Mouse (Mus musculus): Measurements from ENCODE around the gene Map4k1. TPM values are rescaled to one million over a fixed set of nuclear protein-coding genes. Genes with fewer than 3 reads are reported as not detected.

The Map4k1 gene
- polyA plus RNA-seq, 1 experiment from 2014 or later = 6.4 TPM

- ATAC-seq (replicated peaks; ENCODE audit: insufficient number of reproducible peaks, low FRiP score, low TSS enrichment, low read depth) (no peak), DNase-seq (ENCODE audit: low spot score) (no peak)
- no peak overlapping the region for H3K9ac ChIP-seq (replicated peaks; ENCODE audit: low read length)
- H3K27ac ChIP-seq (replicated peaks; ENCODE audit: low read depth, low read length) = no peak overlapping the region
- H3K9me3 ChIP-seq (replicated peaks; ENCODE audit: control insufficient read depth, low read length) = no peaks in the 10 kb centered on the region
- no peaks in the 10 kb centered on the region for H3K36me3 ChIP-seq (replicated peaks; ENCODE audit: control insufficient read depth, insufficient read depth, low read depth, low read length)
- no peaks in the 10 kb centered on the region for H3K27me3 ChIP-seq (ENCODE audit: control insufficient read depth, insufficient read depth, low read length)
- H3K4me2 ChIP-seq (ENCODE audit: low read depth, low read length) = no peak overlapping the region
- H3K4me1 ChIP-seq (ENCODE audit: control insufficient read depth, insufficient read depth, low read length) = no peaks in the 10 kb centered on the region
- WGBS = 95% methylated on average over 10 of the region's 10 CpGs
- no peak overlapping the region for H3K4me3 ChIP-seq (ENCODE audit: low read depth, low read length)
Observed at GRCm38 (mm10) chr7:29008171-29008570, 26.3 kb downstream of the Map4k1 start.

DNA sequence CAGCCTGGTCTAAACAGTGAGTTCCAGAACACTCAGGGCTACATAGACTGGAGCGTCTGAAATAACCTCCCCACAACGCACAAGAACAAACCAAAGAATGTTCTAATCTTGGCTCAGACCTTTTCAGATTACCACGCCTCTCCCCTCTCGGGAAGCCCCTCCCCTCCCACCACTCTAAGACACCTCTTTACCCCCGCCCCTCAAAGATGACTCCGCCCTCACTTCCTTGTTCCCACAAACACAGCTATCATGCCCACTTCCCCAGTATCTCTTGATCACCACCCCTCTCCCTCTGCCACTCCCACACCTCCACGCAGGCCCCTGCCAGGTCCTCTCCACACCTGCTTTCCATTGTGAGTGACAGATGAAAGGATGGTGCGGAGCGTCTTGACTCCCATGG lies 26.9 kb downstream of the Map4k1 start:
- 77% methylated on average over 9 of the region's 9 CpGs for WGBS
- Histone ChIP-seq H3K4me1 (ENCODE audit: control insufficient read depth, insufficient read depth, low read length) (no peaks in the 10 kb centered on the region), H3K36me3 (replicated peaks; ENCODE audit: control insufficient read depth, insufficient read depth, low read depth, low read length) (no peaks in the 10 kb centered on the region), H3K9ac (replicated peaks; ENCODE audit: low read length) (no peak overlapping the region), H3K4me3 (ENCODE audit: low read depth, low read length) (no peak overlapping the region), H3K27ac (replicated peaks; ENCODE audit: low read depth, low read length) (no peak overlapping the region), H3K27me3 (ENCODE audit: control insufficient read depth, insufficient read depth, low read length) (no peaks in the 10 kb centered on the region), H3K9me3 (replicated peaks; ENCODE audit: control insufficient read depth, low read length) (no peaks in the 10 kb centered on the region), H3K4me2 (ENCODE audit: low read depth, low read length) (no peak overlapping the region)
- ATAC-seq (replicated peaks; ENCODE audit: insufficient number of reproducible peaks, low FRiP score, low TSS enrichment, low read depth) (no peak), DNase-seq (ENCODE audit: low spot score) (no peak)

DNA sequence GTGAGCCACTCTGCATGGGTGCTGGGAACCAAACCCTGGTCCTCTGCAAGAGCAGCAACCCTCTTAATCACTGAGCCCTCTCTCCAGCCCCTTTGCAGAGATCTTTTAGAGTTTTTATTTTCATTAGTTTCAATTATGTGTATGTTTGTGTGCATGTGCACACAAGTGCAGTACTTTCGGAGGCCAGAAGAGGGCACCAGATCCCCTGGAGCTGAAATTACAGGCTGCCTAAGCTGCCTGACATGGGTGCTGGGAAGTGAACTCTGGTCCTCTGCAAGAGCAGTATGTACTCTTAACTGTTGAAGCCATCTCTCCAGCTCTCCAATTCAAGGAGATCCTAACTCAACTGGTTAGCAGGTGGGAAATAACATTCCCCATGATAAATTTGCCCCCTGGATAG lies 33.1 kb downstream of the Map4k1 start:
- Histone ChIP-seq H3K4me1 (ENCODE audit: control insufficient read depth, insufficient read depth, low read length) (peaks cover 5% of the 10 kb centered on the region), H3K4me2 (ENCODE audit: low read depth, low read length) (no peak overlapping the region), H3K27ac (replicated peaks; ENCODE audit: low read depth, low read length) (no peak overlapping the region), H3K27me3 (ENCODE audit: control insufficient read depth, insufficient read depth, low read length) (peaks cover 17% of the 10 kb centered on the region), H3K9ac (replicated peaks; ENCODE audit: low read length) (no peak overlapping the region), H3K36me3 (replicated peaks; ENCODE audit: control insufficient read depth, insufficient read depth, low read depth, low read length) (no peaks in the 10 kb centered on the region), H3K4me3 (ENCODE audit: low read depth, low read length) (no peak overlapping the region), H3K9me3 (replicated peaks; ENCODE audit: control insufficient read depth, low read length) (no peaks in the 10 kb centered on the region; the same call in 1 of the 2 replicates)
- DNase-seq (ENCODE audit: low spot score) (no peak), ATAC-seq (replicated peaks; ENCODE audit: insufficient number of reproducible peaks, low FRiP score, low TSS enrichment, low read depth) (no peak)
- WGBS = 89% methylated on average over 1 of the region's 1 CpGs

GRCm38 (mm10) chr7:29016440-29016839 lies 34.6 kb downstream of the Map4k1 start:
- Histone ChIP-seq H3K4me3 (ENCODE audit: low read depth, low read length) (no peak overlapping the region), H3K27me3 (ENCODE audit: control insufficient read depth, insufficient read depth, low read length) (peaks cover 25% of the 10 kb centered on the region), H3K9ac (replicated peaks; ENCODE audit: low read length) (no peak overlapping the region), H3K9me3 (replicated peaks; ENCODE audit: control insufficient read depth, low read length) (no peaks in the 10 kb centered on the region; the same call in 1 of the 2 replicates), H3K4me1 (ENCODE audit: control insufficient read depth, insufficient read depth, low read length) (peaks cover 5% of the 10 kb centered on the region), H3K36me3 (replicated peaks; ENCODE audit: control insufficient read depth, insufficient read depth, low read depth, low read length) (no peaks in the 10 kb centered on the region), H3K27ac (replicated peaks; ENCODE audit: low read depth, low read length) (no peak overlapping the region), H3K4me2 (ENCODE audit: low read depth, low read length) (no peak overlapping the region)
- DNase-seq (ENCODE audit: low spot score) (no peak), ATAC-seq (replicated peaks; ENCODE audit: insufficient number of reproducible peaks, low FRiP score, low TSS enrichment, low read depth) (no peak)
- 81% methylated on average over 7 of the region's 7 CpGs for WGBS

DNA sequence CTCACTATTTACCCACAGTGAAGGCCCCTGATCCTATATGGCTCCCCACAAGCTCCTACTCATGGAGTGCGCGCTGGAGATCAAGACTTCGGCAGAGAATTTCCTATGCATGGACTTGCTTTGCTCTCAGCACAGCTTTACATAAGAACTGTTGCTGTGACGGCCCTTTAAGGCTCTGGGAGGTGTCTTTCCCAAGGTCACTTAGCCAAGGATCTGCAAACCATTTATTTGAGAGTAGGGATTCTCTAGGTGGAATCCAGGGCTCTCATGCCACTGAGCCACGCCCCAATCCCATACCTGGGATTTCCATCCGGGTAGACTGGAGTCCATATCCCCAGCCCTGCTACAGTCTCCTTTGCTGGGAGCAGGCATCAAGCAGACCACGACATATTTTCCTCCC lies 35.4 kb downstream of the Map4k1 start:
- no peaks in the 10 kb centered on the region; the same call in 1 of the 2 replicates for H3K9me3 ChIP-seq (replicated peaks; ENCODE audit: control insufficient read depth, low read length)
- WGBS = 85% methylated on average over 7 of the region's 7 CpGs
- no peak overlapping the region for H3K4me3 ChIP-seq (ENCODE audit: low read depth, low read length)
- no peak overlapping the region for H3K4me2 ChIP-seq (ENCODE audit: low read depth, low read length)
- DNase-seq (ENCODE audit: low spot score) (no peak), ATAC-seq (replicated peaks; ENCODE audit: insufficient number of reproducible peaks, low FRiP score, low TSS enrichment, low read depth) (no peak)
- peaks cover 5% of the 10 kb centered on the region for H3K4me1 ChIP-seq (ENCODE audit: control insufficient read depth, insufficient read depth, low read length)
- no peak overlapping the region for H3K9ac ChIP-seq (replicated peaks; ENCODE audit: low read length)
- H3K27me3 ChIP-seq (ENCODE audit: control insufficient read depth, insufficient read depth, low read length) = peaks cover 25% of the 10 kb centered on the region
- H3K27ac ChIP-seq (replicated peaks; ENCODE audit: low read depth, low read length) = no peak overlapping the region
- H3K36me3 ChIP-seq (replicated peaks; ENCODE audit: control insufficient read depth, insufficient read depth, low read depth, low read length) = no peaks in the 10 kb centered on the region

DNA sequence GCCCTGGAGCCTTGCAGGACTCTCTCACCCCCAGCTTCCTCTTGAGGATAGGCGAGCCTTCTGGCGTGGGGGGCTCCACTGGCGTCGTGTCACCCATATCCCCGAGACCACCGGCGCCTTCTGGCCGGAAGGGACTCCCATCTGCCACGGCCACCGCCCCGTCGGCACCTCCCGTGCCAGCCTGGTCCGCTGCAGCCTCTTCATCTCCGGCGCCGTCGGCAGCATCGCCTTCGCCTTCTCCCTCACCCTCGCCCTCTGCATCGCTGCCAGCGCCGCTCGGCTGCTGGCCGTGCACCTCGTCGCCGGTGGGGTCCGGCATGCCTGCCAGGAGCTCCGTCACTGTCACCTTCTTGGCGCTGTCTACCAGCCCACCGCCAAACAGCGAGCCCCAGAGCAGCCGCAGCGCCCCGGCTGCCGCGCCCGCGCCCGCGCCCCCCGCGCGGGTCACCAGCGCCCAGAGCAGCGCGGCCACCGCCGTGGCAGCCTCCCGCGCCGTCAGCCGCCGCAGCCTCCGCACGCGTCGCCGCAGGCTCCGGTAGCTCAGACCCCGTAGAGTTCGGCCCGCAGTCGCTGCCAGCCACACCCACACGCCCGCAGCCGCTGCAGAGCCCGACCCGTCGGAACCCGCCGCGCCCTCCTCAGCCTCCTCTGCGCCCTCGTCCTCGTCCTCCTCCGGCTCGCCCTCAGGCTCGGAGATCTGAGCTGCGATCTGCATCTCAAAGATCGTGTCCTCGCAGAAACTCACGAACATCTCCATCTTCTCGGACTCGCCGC lies 37.8 kb downstream of the Map4k1 start:
- ATAC-seq (replicated peaks; ENCODE audit: insufficient number of reproducible peaks, low FRiP score, low TSS enrichment, low read depth) (no peak), DNase-seq (ENCODE audit: low spot score) (no peak)
- Histone ChIP-seq H3K9ac (replicated peaks; ENCODE audit: low read length) (peak overlapping the region; percentile 43), H3K27ac (replicated peaks; ENCODE audit: low read depth, low read length) (no peak overlapping the region), H3K36me3 (replicated peaks; ENCODE audit: control insufficient read depth, insufficient read depth, low read depth, low read length) (no peaks in the 10 kb centered on the region), H3K9me3 (replicated peaks; ENCODE audit: control insufficient read depth, low read length) (no peaks in the 10 kb centered on the region; the same call in 1 of the 2 replicates), H3K4me1 (ENCODE audit: control insufficient read depth, insufficient read depth, low read length) (peaks cover 5% of the 10 kb centered on the region), H3K4me2 (ENCODE audit: low read depth, low read length) (peak overlapping the region; percentile 69), H3K4me3 (ENCODE audit: low read depth, low read length) (peak overlapping the region; percentile 42), H3K27me3 (ENCODE audit: control insufficient read depth, insufficient read depth, low read length) (peaks cover 25% of the 10 kb centered on the region)
- WGBS = 3% methylated on average over 87 of the region's 88 CpGs

GRCm38 (mm10) chr7:29022479-29022878 lies 40.6 kb downstream of the Map4k1 start:
- Histone ChIP-seq H3K36me3 (replicated peaks; ENCODE audit: control insufficient read depth, insufficient read depth, low read depth, low read length) (no peaks in the 10 kb centered on the region), H3K4me3 (ENCODE audit: low read depth, low read length) (no peak overlapping the region), H3K27ac (replicated peaks; ENCODE audit: low read depth, low read length) (no peak overlapping the region), H3K9ac (replicated peaks; ENCODE audit: low read length) (no peak overlapping the region), H3K27me3 (ENCODE audit: control insufficient read depth, insufficient read depth, low read length) (peaks cover 25% of the 10 kb centered on the region), H3K4me1 (ENCODE audit: control insufficient read depth, insufficient read depth, low read length) (peaks cover 5% of the 10 kb centered on the region), H3K9me3 (replicated peaks; ENCODE audit: control insufficient read depth, low read length) (no peaks in the 10 kb centered on the region), H3K4me2 (ENCODE audit: low read depth, low read length) (no peak overlapping the region)
- DNase-seq (ENCODE audit: low spot score) (no peak), ATAC-seq (replicated peaks; ENCODE audit: insufficient number of reproducible peaks, low FRiP score, low TSS enrichment, low read depth) (no peak)
- WGBS = 88% methylated on average over 8 of the region's 8 CpGs

DNA sequence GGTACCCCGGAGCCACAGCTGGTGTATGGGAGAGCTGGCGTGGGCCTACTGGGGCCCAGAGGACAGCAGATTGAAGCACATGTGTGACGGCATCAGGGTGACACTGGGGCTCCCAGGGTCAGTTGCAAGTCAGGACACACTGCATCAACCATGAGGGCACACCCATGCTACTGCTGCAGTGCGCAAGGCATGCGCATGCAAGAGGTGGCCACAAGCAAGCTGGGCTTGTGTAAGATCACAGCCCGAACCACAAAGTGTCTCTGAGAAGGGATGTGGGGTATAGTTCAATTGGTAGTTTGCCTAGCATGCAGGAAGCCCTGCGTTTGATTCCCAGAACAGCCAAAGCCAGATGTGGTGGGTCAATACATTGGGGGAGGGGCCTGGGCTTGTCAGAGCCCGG lies 41.7 kb downstream of the Map4k1 start:
- H3K27ac ChIP-seq (replicated peaks; ENCODE audit: low read depth, low read length) = no peak overlapping the region
- H3K27me3 ChIP-seq (ENCODE audit: control insufficient read depth, insufficient read depth, low read length) = peaks cover 23% of the 10 kb centered on the region
- no peak for DNase-seq (ENCODE audit: low spot score)
- no peak for ATAC-seq (replicated peaks; ENCODE audit: insufficient number of reproducible peaks, low FRiP score, low TSS enrichment, low read depth)
- no peaks in the 10 kb centered on the region for H3K9me3 ChIP-seq (replicated peaks; ENCODE audit: control insufficient read depth, low read length)
- no peak overlapping the region for H3K4me2 ChIP-seq (ENCODE audit: low read depth, low read length)
- peaks cover 5% of the 10 kb centered on the region for H3K4me1 ChIP-seq (ENCODE audit: control insufficient read depth, insufficient read depth, low read length)
- H3K4me3 ChIP-seq (ENCODE audit: low read depth, low read length) = no peak overlapping the region
- no peak overlapping the region for H3K9ac ChIP-seq (replicated peaks; ENCODE audit: low read length)
- no peaks in the 10 kb centered on the region for H3K36me3 ChIP-seq (replicated peaks; ENCODE audit: control insufficient read depth, insufficient read depth, low read depth, low read length)
- WGBS = 85% methylated on average over 8 of the region's 8 CpGs

All from embryonic facial prominence, embryonic 11.5 days (tissue).